Mouse (Mus musculus) cerebellum, adult 9-11 months (tissue): Measurements from ENCODE around the gene Ccdc40.
"Not testable (repeated sequence)": the region's sequence is repeated elsewhere in the genome, so short reads cannot be mapped to it uniquely, and the experiment has no call there.

Experiments
- DNase-seq: peaks from one replicate; pipeline ENCODE4 v3.0.0; 2022

The Ccdc40 gene

DNA sequence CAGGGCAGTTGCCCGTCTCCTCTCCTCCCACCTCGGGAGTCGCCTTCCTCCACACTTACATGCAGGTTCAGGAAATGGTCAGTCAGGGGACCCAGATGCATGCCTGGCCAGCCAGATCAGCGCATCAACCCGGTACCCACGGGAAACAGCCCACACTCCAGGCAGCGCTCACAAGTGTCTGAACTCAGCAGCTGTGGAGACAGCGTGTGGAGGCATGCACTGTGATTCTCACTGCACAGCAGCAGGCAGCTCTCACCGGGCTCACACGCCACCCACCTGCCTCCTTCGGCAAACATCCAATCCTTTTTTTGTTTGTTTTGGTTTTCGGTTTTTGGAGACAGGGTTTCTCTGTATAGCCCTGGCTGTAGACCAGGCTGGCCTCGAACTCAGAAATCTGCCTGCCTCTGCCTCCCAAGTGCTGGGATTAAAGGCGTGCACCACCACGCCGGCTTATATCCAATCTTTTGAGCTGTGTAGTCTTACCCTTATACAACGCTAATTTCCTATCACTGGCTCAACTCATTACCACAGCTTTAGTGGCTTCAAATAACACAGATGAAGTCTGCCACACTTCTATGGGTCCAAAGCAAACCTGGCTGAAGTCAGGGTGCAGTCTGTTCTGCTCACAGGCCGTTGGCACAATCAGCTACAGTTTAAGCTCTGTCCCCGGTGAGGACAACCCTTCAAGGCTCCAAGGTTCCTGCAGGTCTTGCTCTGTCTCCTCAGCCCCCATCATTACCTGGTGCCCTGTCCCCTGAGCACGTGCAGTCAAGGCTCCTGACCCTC, 59.0 kb downstream of the Ccdc40 start:
- DNase-seq: peak; percentile 25

DNA sequence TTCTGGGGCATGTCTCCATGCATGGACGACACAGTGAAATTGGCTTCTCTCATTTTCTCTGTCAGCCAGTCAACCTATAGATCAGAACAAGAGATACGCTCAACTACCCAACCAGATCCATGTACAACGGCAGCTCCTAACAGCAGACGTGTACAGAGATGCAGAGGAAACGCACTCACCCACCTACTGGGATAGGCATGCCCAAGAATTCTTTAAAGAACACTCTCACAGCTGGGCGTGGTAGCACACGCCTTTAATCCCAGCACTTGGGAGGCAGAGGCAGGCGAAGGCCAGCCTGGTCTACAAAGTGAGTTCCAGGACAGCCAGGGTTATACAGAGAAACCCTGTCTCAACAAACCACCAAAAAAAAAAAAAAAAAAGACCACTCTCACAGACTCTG, 64.5 kb downstream of the Ccdc40 start:
- not testable (repeated sequence) for DNase-seq

DNA sequence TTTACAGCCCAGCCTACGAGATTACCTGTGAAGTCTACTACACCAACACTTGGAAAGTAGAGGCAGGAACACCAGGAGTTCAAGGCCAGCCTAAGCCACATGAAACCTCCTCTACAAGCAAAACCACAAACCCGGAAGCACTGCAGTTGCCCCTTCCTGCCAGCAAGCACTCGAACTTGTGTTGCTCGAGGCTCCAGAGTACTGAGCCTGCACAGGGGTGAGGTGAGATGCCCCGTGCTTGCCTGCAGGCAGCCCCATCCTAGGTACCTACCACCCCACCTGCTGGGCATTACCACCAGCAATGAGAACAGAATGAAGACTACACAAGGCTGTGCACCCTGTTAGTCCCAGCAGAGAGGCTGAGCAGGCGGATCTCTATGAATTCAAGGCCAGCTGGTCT, 69.6 kb downstream of the Ccdc40 start:
- DNase-seq: peak; percentile 21

DNA sequence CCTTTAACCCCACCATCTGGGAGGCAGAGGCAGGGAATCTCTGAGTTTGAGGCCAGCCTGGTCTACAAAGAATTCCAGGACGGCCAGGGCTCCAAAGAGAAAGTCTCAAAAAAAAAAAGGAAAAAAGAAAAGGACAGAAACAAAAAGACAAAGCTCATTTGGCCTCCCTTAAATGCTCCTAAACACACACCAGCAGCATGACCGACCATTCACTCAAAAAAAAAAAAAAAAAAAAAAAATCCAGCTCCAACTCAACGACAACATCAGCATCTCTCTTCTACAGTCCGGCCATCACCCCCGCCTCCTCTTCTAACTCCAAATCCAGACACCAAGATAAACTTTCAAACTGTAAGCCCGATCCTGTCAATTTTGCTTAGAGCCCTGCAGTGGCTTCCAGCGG, 70.5 kb downstream of the Ccdc40 start:
- DNase-seq: no peak

DNA sequence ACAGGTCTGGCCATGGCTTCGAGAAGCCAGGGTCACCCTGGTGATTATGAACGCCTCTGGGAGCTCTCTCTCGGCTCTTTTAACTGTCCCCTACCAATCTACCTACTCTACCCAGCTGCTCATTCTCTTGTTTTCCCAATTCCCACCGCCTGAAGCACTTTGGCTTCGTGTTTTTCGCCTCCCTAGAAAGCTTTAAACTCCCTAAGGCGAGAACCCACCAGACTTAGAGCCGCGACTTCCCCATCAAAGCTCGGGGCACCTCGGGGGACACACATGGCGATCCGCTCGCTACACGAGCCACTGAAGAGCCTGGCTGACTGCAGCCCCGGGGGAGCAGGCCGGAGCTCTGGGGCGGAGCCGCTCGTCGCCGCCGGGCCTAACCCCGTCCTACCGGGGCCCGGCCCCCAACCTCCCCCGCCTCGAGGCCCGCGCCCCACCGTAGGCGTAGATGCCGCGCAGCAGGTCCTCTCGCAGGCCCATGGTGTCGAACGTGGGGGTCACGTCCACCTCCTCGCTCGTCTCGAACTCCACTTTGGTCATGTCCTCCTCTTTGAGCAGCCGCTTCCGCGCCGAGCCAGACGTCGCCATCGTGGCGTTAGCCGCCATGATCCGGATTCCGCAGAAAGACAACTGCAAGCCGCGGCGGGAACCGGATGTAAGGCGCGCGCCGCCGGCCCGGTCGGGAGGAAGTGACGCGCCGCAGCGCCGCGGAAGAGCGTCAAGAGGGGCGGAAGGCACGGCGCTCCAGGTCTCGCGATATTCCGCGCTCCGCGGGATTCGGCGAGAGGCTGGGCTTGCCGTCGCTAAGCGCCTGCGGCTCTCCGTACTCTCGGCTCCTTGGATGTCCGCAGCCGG, 71.2 kb downstream of the Ccdc40 start, which contains the start of gene Eif4a3:
Gene Eif4a3 (minus strand): TSS at position 699 of the 855 bp plus-strand sequence.
- peak; percentile 94 for DNase-seq

DNA sequence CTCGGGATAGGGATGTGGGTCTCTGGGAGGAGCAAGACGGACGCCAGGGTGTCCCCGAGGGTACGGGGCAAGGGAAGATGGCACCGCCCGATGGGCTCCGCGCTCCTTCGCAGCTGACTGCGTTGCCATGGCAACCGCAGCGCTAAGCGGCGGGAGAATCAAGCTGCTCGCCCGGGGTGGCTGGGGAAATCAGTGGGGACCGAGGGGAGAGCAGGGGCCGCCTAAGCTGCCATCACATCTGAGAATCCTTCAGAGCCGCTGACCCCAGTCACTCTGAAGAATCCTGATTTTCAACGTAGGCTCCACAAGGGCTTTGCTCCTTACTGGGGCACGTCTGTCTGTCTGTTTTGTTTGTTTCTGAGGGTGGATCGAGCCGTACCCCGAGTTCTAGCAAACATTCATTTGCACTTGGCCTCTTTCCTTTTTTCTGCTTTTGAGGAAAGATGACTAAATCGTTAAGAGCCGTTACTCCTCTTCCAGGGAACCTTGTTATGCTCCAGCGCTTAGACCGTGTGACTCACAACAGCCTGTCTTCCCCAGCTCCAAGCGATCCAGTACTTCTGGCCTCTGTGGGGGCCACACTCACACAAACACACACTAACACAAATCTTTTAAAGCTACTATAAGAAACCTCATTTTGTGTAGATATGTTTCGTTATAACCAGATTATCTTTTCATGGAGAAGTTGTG, 72.0 kb downstream of the Ccdc40 start:
- no peak for DNase-seq

DNA sequence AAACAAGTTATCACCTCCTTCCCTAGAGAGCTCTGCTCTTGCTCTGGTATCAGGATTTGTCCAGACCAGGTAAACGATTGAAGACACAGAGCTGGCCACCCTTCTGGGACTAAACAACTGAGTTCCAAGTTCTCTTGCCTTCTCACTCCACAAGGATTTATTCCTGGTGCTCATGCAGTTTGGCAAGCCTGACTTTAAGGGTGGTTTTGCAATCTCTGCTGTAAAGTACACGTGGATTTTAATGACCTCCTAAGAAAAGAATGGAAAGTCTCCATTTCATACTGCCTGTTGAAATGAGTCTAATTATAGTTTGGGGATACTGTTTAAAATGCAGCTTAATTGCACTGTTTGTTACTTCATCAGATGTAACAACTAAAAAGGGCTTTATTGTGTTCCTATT, 72.6 kb downstream of the Ccdc40 start:
- no peak for DNase-seq

DNA sequence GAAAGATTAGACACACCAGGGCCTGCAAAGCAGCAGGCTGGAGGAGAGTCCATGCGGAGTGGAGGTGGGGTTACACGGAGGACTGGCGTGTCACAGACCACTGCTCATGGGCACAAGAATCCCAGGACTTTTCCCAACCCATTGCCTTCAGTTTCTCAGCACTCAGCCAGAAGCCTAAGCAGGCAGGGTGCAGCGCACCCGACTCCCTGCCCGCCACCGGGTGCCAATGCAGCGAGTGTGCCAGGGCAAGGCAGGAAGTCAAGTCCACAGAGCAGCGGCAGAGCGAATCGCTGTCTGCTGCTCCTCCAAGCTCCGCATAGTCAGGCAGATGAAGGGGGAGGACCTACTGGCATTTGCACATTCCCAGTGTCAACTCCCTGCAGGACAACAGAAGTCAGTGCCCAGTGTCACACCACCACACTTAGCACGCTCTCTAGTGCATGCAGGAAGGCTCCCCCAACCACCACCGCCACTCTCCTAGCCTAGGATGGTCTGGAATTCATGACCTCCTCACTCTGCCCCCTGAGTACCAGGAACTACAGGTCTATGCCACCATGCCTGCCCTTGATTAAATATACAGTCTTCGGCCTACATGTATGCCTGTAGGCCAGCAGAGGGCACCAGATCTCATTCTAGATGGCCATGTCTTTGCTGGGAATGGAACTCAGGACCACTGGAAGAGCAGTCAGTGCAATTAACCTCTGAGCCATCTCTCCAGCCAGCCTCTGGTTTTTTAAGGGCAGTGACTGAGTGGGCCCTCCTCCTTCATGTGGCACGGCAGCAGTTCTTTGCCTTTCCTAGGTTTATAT, 76.7 kb downstream of the Ccdc40 start:
- no peak for DNase-seq

DNA sequence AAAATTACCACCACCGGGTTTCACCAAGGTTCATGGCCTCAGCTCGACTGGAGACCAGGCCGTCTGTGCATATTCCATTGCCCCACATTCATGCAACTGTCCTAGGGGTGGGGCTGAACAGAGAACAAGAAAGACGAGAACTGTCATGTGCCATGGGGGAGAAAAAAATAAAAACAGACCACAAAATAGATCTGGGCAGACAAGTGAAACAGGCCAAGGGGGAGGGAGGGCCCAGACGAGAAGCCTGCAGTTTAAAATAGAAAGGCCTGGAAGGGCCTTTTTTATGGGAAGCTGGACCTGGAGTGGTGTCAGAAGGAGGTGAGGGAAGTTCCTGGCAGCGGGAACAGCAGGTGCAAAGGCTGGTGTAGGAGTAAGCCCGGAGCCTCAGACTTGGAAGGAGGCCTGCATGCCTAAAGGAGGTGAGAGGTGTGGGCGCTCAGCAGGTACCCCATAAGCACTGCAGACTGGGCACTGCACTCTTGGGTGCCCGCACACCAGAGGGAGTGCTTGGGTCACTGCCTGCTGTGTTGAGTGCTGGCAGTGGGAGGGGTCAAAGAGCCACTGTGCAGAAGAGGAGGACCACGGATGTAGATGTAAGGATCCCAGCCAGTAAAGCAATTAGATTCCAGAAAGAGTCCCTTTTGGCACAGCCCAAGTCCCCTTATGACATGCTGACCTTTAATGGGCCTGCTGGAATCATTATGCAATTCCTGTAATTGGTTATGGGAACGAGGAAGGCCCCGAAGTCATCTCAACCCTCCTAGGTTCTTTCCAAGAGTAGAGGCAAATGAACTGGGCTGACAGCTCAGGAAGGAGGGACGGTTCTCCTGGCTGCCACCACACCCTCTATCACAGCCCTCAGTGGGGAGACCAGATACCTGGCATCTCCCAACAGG, 78.6 kb downstream of the Ccdc40 start:
- DNase-seq: no peak

DNA sequence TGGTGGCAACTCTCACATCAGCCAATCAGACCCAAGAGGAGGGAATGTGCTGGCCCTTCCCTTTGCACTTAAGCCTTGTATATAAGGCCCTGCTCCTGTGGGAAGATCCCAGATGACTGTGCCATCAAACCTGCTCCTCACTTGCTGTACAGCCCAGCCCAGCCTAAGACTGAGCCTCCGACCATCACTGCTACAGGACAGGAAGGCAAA, 79.2 kb downstream of the Ccdc40 start, which contains the start of gene Card14:
Gene Card14 (plus strand): TSS at position 111 of the 210 bp plus-strand sequence.
- no peak for DNase-seq

DNA sequence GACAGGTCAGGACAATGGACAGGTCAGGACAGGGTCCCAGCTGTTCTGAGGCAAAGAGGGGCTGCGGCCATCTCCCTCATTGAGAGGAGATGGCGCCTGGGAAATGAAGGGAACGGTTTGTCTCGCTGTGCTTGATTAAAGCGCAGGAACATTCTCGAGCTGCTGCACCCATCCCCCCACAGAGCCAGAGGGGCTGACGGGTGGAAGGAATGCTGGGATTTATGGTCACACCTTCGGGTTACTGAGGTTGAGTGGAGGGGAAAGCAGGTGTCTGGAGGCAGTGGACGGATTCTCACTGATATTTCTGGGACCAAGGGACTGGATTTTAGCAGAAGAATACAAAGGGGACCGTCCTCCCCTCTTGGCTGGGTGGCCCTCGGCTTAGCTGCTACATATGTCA, 79.5 kb downstream of the Ccdc40 start:
- DNase-seq: no peak

DNA sequence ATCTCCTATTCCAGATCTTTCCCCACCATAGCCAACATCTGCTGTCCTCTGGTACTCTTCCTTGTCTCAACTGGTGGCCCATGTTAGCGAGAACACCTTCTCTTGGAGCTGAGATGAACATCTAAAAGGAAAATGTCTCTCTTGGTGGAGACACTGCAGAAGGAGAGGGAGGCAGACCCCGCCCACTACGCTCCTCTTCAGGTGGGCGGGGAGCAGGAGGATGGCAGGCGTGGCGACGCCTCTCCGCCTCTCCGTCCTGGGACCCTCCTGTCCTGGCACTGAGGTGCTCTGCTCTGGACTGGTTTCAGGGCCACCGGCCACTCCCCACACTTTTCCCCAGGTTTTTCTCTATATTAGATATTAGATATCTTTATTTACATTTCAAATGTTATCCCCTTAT, 82.2 kb downstream of the Ccdc40 start:
- DNase-seq: no peak

DNA sequence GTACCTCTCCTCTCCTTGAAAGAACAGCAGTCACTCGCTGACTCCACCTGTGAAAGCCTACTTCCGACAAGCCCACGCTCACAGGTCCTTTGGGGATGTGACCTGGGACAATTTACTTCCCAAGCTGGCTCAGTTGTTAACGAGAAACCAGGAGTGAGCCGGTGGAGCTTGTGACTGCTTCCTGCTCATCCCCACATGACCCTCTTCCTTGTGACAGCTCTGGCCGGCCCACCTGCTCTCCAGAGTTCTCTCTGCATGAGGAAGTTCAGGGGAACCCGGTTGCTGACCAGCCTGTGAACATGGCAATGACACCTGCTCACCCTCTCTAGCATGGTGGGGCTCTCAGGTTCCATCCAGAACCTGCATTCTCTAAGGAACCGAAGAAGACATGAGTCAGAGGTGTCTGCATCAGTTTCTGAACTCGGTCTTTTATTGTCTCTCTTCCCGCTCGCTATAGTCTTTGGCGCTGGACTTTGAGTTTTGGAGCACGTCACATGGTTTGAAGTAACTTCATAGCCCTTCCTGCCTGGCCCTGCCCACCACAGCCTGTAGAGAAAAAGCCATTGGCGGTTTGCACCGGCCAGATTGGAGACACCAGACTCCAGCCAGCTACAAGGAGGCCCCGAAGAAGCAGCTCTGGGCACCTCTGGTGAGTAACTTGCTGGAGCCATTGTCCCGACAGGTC, 86.0 kb downstream of the Ccdc40 start:
- no peak for DNase-seq
